Mouse (Mus musculus): Measurements from ENCODE around the gene Ubn1. TPM values are rescaled to one million over a fixed set of nuclear protein-coding genes. Genes with fewer than 3 reads are reported as not detected.

The Ubn1 gene
- total RNA-seq, 1 experiment from 2014 or later = 67.4 TPM

GRCm38 (mm10) chr16:5070321-5070720 is 20.5 kb downstream of the Ubn1 start:
- ATAC-seq (replicated peaks; ENCODE audit: low read depth, poor library complexity, severe bottlenecking) = no peak

GRCm38 (mm10) chr16:5071974-5072373 is 22.1 kb downstream of the Ubn1 start:
- ATAC-seq (replicated peaks; ENCODE audit: low read depth, poor library complexity, severe bottlenecking) = no peak

GRCm38 (mm10) chr16:5074341-5074740 is 24.5 kb downstream of the Ubn1 start:
- no peak for ATAC-seq (replicated peaks; ENCODE audit: low read depth, poor library complexity, severe bottlenecking)

GRCm38 (mm10) chr16:5085196-5085595 is 35.3 kb downstream of the Ubn1 start:
- no peak for ATAC-seq (replicated peaks; ENCODE audit: low read depth, poor library complexity, severe bottlenecking)

- no peak for ATAC-seq (replicated peaks; ENCODE audit: low read depth, poor library complexity, severe bottlenecking)
These were observed 36.3 kb downstream of the Ubn1 start for GRCm38 (mm10) chr16:5086179-5086578.

GRCm38 (mm10) chr16:5089021-5089420 is 39.2 kb downstream of the Ubn1 start:
- ATAC-seq (replicated peaks; ENCODE audit: low read depth, poor library complexity, severe bottlenecking) = no peak

GRCm38 (mm10) chr16:5093285-5093684 is 43.4 kb downstream of the Ubn1 start:
- ATAC-seq (replicated peaks; ENCODE audit: low read depth, poor library complexity, severe bottlenecking) = no peak

- ATAC-seq (replicated peaks; ENCODE audit: low read depth, poor library complexity, severe bottlenecking) = no peak
These were observed 46.6 kb downstream of the Ubn1 start for GRCm38 (mm10) chr16:5096504-5096903.

- ATAC-seq (replicated peaks; ENCODE audit: low read depth, poor library complexity, severe bottlenecking) = no peak
These were observed 51.1 kb downstream of the Ubn1 start for GRCm38 (mm10) chr16:5101000-5101399.

- ATAC-seq (replicated peaks; ENCODE audit: low read depth, poor library complexity, severe bottlenecking) = no peak
These were observed 60.0 kb downstream of the Ubn1 start for GRCm38 (mm10) chr16:5109877-5110276.

- ATAC-seq (replicated peaks; ENCODE audit: low read depth, poor library complexity, severe bottlenecking) = no peak
These were observed 61.2 kb downstream of the Ubn1 start for GRCm38 (mm10) chr16:5111021-5111420.

- no peak for ATAC-seq (replicated peaks; ENCODE audit: low read depth, poor library complexity, severe bottlenecking)
These were observed 63.2 kb downstream of the Ubn1 start for GRCm38 (mm10) chr16:5113002-5113550.

- no peak for ATAC-seq (replicated peaks; ENCODE audit: low read depth, poor library complexity, severe bottlenecking)
These were observed 63.7 kb downstream of the Ubn1 start for GRCm38 (mm10) chr16:5113582-5113981.

GRCm38 (mm10) chr16:5119385-5119784 is 69.5 kb downstream of the Ubn1 start:
- no peak for ATAC-seq (replicated peaks; ENCODE audit: low read depth, poor library complexity, severe bottlenecking)

- no peak for ATAC-seq (replicated peaks; ENCODE audit: low read depth, poor library complexity, severe bottlenecking)
These were observed 70.0 kb downstream of the Ubn1 start for GRCm38 (mm10) chr16:5119845-5120244.

- ATAC-seq (replicated peaks; ENCODE audit: low read depth, poor library complexity, severe bottlenecking) = no peak
These were observed 73.6 kb downstream of the Ubn1 start for GRCm38 (mm10) chr16:5123476-5123875.

- no peak for ATAC-seq (replicated peaks; ENCODE audit: low read depth, poor library complexity, severe bottlenecking)
These were observed 80.3 kb downstream of the Ubn1 start for GRCm38 (mm10) chr16:5130196-5130595.

- ATAC-seq (replicated peaks; ENCODE audit: low read depth, poor library complexity, severe bottlenecking) = peak; percentile 70
These were observed 80.9 kb downstream of the Ubn1 start for GRCm38 (mm10) chr16:5130766-5131165.

GRCm38 (mm10) chr16:5131251-5131922 is 81.5 kb downstream of the Ubn1 start:
- ATAC-seq (replicated peaks; ENCODE audit: low read depth, poor library complexity, severe bottlenecking) = no peak

GRCm38 (mm10) chr16:5132401-5132801 is 82.5 kb downstream of the Ubn1 start, which contains the start of gene Ppl:
Gene Ppl (minus strand): TSS chr16:5132421.
- peak; percentile 43 for ATAC-seq (replicated peaks; ENCODE audit: low read depth, poor library complexity, severe bottlenecking)

GRCm38 (mm10) chr16:5134623-5135330 is 84.9 kb downstream of the Ubn1 start:
- ATAC-seq (replicated peaks; ENCODE audit: low read depth, poor library complexity, severe bottlenecking) = no peak
